In the genomic region with DNA sequence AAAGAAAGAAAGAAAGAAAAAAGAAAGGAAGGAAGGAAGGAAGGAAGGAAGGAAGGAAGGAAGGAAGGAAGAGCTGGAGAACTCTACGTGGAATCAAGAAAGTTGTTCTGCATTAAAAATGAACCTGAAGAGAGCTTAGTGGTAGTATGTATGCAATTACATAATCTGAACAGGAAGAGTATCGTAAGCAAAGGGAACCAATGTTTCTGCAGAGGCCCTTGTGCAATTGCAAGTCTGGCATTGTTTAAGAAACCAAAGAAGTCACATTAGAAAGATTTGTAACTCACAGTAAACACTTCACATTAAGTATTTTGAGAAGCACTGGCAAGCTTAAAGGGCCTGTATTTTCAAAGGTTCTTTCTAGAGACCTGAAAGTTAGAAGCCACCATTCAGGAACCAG, we compare ENCODE assay signal across 39 mouse cellular contexts. TPM values are rescaled to one million over a fixed set of nuclear protein-coding genes. Genes with fewer than 3 reads are reported as not detected.
DNase-seq lines count a peak whose midpoint lies in the region; ATAC-seq and TF ChIP-seq lines count a peak whose summit lies in the region.
"Had no signal": no experiment of that assay in that cellular context is flagged by ENCODE, and none has a peak within 500 bp of the region (broad histone marks: within the 10 kb centered on the region; RNA-seq: fewer than 3 reads in every experiment).

No protein-coding gene starts in this region.

- H3K79me2 ChIP-seq in liver, adult 2 months (ENCODE audit: control insufficient read depth, insufficient read depth, low read length) = no peaks in the 10 kb centered on the region; the same call in 1 of the 2 replicates

- TF ChIP-seq POLR2A in liver, adult 2 months (IDR thresholded peaks at IDR 0.05; ENCODE audit: extremely low read depth, insufficient read depth, low read length) = no peak

- 76% methylated on average over 2 of the region's 2 CpGs for WGBS in liver, adult 2 months

- no peak for TF ChIP-seq CTCF in liver, adult 2 months (IDR thresholded peaks at IDR 0.05; ENCODE audit: low read depth, low read length)

- no peaks in the 10 kb centered on the region for H3K27me3 ChIP-seq in liver, adult 2 months (ENCODE audit: control insufficient read depth, insufficient read depth, low read length)
- H3K27me3 ChIP-seq: heart, embryonic 15.5 days; hindbrain, embryonic 12.5 days; intestine, embryonic 15.5 days; limb, embryonic 13.5 days; liver, embryonic 13.5 days; lung, embryonic 15.5 days; neural tube, embryonic 15.5 days had no signal

- H3K4me1 ChIP-seq in liver, adult 2 months (ENCODE audit: control insufficient read depth, insufficient read depth, low read length) = peaks cover 7% of the 10 kb centered on the region

- ATAC-seq in granulocyte monocyte progenitor cell, adult 5-6 weeks (replicated peaks; ENCODE audit: poor library complexity, severe bottlenecking) = peak; percentile 57
- ATAC-seq in megakaryocyte, adult 5-6 weeks (ENCODE audit: poor library complexity, severe bottlenecking) = peak; percentile 43
- ATAC-seq in erythroid progenitor cell, adult 5-6 weeks (replicated peaks; ENCODE audit: low FRiP score, poor library complexity, severe bottlenecking) = no peak
- ATAC-seq: activated CD4-positive, CD25-positive, alpha-beta regulatory T cell, adult 4 months; forebrain, embryonic 14.5 days; hindbrain, postnatal 0 days; intestine, embryonic 15.5 days had no signal

- DNase-seq in liver, adult 2 months (ENCODE audit: extremely low read depth, low read depth, low spot score) = peak; percentile 15
- no peak for DNase-seq in liver
- peak; percentile 85 for DNase-seq in 416B (ENCODE audit: low read depth)
- DNase-seq in embryo, embryonic 11 days = no peak
- no peak for DNase-seq in frontal cortex, postnatal 25 days (ENCODE audit: low spot score in 2 of 2)
- DNase-seq: adrenal gland, postnatal 10 days; B cell, adult 2 months; cerebellum, adult 18-20 months; cerebellum, postnatal 10 days; kidney, adult 2 months; kidney, postnatal 4 days; liver, embryonic 13.5 days; midbrain, embryonic 14.5 days; retina, postnatal 1 day; right cerebral cortex, postnatal 14 days had no signal

- no peak overlapping the region for H3K27ac ChIP-seq in liver, adult 2 months (replicated peaks; ENCODE audit: insufficient read depth, low read depth, low read length)
- H3K27ac ChIP-seq: heart, embryonic 15.5 days; hindbrain, embryonic 12.5 days; hindbrain, postnatal 0 days; intestine, embryonic 15.5 days; kidney, postnatal 0 days; limb, embryonic 13.5 days; liver, embryonic 13.5 days; lung, embryonic 15.5 days; neural tube, embryonic 15.5 days had no signal

- H3K4me3 ChIP-seq in liver, adult 2 months (ENCODE audit: insufficient read depth, low read depth, low read length) = no peak overlapping the region
- H3K4me3 ChIP-seq: heart, embryonic 15.5 days; hindbrain, embryonic 12.5 days; intestine, embryonic 15.5 days; limb, embryonic 13.5 days; liver, embryonic 13.5 days; lung, embryonic 15.5 days; neural tube, embryonic 15.5 days had no signal

- H3K36me3 ChIP-seq in liver, adult 2 months (ENCODE audit: control insufficient read depth, insufficient read depth, low read length) = peaks cover 1% of the 10 kb centered on the region; the same call in 1 of the 2 replicates

- H3K9ac ChIP-seq in liver, adult 2 months (ENCODE audit: low read depth, low read length) = no peak overlapping the region
- H3K9ac ChIP-seq: heart, embryonic 15.5 days; hindbrain, embryonic 12.5 days; intestine, embryonic 15.5 days; limb, embryonic 13.5 days; liver, embryonic 13.5 days; lung, embryonic 15.5 days; neural tube, embryonic 15.5 days had no signal

RNA-seq across cellular contexts. Expression of gene Flvcr1, which starts 2.8 kb away (rescaled TPM):
- total RNA-seq in liver, adult 2 months (2014; rRNA removed) = 4.0 and 4.1 TPM in 2 replicates
- 2.1 and 2.7 TPM in 2 replicates for polyA plus RNA-seq in liver, adult 2 months (2012; rRNA removed)
- 25.1 and 29.5 TPM in 2 replicates for total RNA-seq in granulocyte monocyte progenitor cell, adult 5-6 weeks (2014; fragmentation: Nextera tagmentation)
- 27.0 and 32.6 TPM in 2 replicates for total RNA-seq in granulocyte monocyte progenitor cell, adult 5-6 weeks (2017)
- 52.7 and 55.5 TPM in 2 replicates for total RNA-seq in megakaryocyte, adult 5-6 weeks (2015)
- 45.4 and 57.0 TPM in 2 replicates for total RNA-seq in megakaryocyte, adult 5-6 weeks (2017)
- total RNA-seq in erythroid progenitor cell, adult 5-6 weeks (2015; ENCODE audit: low replicate concordance) = 5.8 and 7.1 TPM in 2 replicates
- total RNA-seq in erythroid progenitor cell, adult 5-6 weeks (2017; ENCODE audit: low replicate concordance) = 3.6 and 6.7 TPM in 2 replicates

RNA-seq across cellular contexts. Expression of gene Spata45, which starts 13.3 kb away (rescaled TPM):
- not detected in 2 replicates for total RNA-seq in liver, adult 2 months (2014; rRNA removed)
- polyA plus RNA-seq in liver, adult 2 months (2012; rRNA removed) = not detected in 2 replicates
- total RNA-seq in granulocyte monocyte progenitor cell, adult 5-6 weeks (2014; fragmentation: Nextera tagmentation) = not detected in 2 replicates
- not detected in 2 replicates for total RNA-seq in granulocyte monocyte progenitor cell, adult 5-6 weeks (2017)
- not detected in 2 replicates for total RNA-seq in megakaryocyte, adult 5-6 weeks (2015)
- total RNA-seq in megakaryocyte, adult 5-6 weeks (2017) = not detected in 2 replicates
- total RNA-seq in erythroid progenitor cell, adult 5-6 weeks (2015; ENCODE audit: low replicate concordance) = not detected in 2 replicates
- not detected in 2 replicates for total RNA-seq in erythroid progenitor cell, adult 5-6 weeks (2017; ENCODE audit: low replicate concordance)
- total RNA-seq: adrenal gland, postnatal 10 days; gastrocnemius, adult 18-20 months; gastrocnemius, postnatal 4 days; heart, postnatal 25 days; hindbrain, postnatal 0 days; layer of hippocampus, adult 8-10 months; layer of hippocampus, postnatal 25 days; left cerebral cortex, adult 8-10 months; left cerebral cortex, postnatal 36 days had no signal
- polyA plus RNA-seq: activated CD4-positive, CD25-positive, alpha-beta regulatory T cell, adult 4 months; embryonic facial prominence, embryonic 11.5 days; forebrain, embryonic 14.5 days; heart, embryonic 15.5 days; hindbrain, embryonic 12.5 days; hindbrain, postnatal 0 days; intestine, embryonic 15.5 days; kidney, adult 2 months; kidney, postnatal 0 days; limb, embryonic 13.5 days; liver, embryonic 13.5 days; lung, embryonic 15.5 days; midbrain, embryonic 14.5 days; neural tube, embryonic 15.5 days; small intestine, adult 2 months; stomach, embryonic 14.5 days; urinary bladder, adult 2 months had no signal

RNA-seq across cellular contexts. Expression of gene Tatdn3, which starts 39.6 kb away (rescaled TPM):
- total RNA-seq in liver, adult 2 months (2014; rRNA removed) = 9.3 and 16.3 TPM in 2 replicates
- 5.0 and 9.4 TPM in 2 replicates for polyA plus RNA-seq in liver, adult 2 months (2012; rRNA removed)
- 4.0 and 21.4 TPM in 2 replicates for total RNA-seq in granulocyte monocyte progenitor cell, adult 5-6 weeks (2014; fragmentation: Nextera tagmentation)
- 9.3 and 12.5 TPM in 2 replicates for total RNA-seq in granulocyte monocyte progenitor cell, adult 5-6 weeks (2017)
- total RNA-seq in megakaryocyte, adult 5-6 weeks (2015) = 20.0 and 24.7 TPM in 2 replicates
- 9.9 and 11.8 TPM in 2 replicates for total RNA-seq in megakaryocyte, adult 5-6 weeks (2017)
- 6.3 and 24.1 TPM in 2 replicates for total RNA-seq in erythroid progenitor cell, adult 5-6 weeks (2015; ENCODE audit: low replicate concordance)
- 3.9 and 22.1 TPM in 2 replicates for total RNA-seq in erythroid progenitor cell, adult 5-6 weeks (2017; ENCODE audit: low replicate concordance)

RNA-seq across cellular contexts. Expression of gene Nsl1, which starts 39.7 kb away (rescaled TPM):
- 0.34 and 0.46 TPM in 2 replicates for total RNA-seq in liver, adult 2 months (2014; rRNA removed)
- 0.04 and 0.11 TPM in 2 replicates for polyA plus RNA-seq in liver, adult 2 months (2012; rRNA removed)
- total RNA-seq in granulocyte monocyte progenitor cell, adult 5-6 weeks (2014; fragmentation: Nextera tagmentation) = 11.1 and 12.6 TPM in 2 replicates
- total RNA-seq in granulocyte monocyte progenitor cell, adult 5-6 weeks (2017) = 14.1 and 17.6 TPM in 2 replicates
- 7.3 and 8.1 TPM in 2 replicates for total RNA-seq in megakaryocyte, adult 5-6 weeks (2015)
- 19.7 and 22.0 TPM in 2 replicates for total RNA-seq in megakaryocyte, adult 5-6 weeks (2017)
- total RNA-seq in erythroid progenitor cell, adult 5-6 weeks (2015; ENCODE audit: low replicate concordance) = 13.3 and 33.1 TPM in 2 replicates
- total RNA-seq in erythroid progenitor cell, adult 5-6 weeks (2017; ENCODE audit: low replicate concordance) = 24.9 and 26.4 TPM in 2 replicates

RNA-seq across cellular contexts. Expression of gene Vash2, which starts 44.0 kb away (rescaled TPM):
- under 0.01 TPM in 1 of 2 replicates, not detected in the other for total RNA-seq in liver, adult 2 months (2014; rRNA removed)
- polyA plus RNA-seq in liver, adult 2 months (2012; rRNA removed) = not detected in 2 replicates
- 0.64 TPM in 1 of 2 replicates, not detected in the other for total RNA-seq in granulocyte monocyte progenitor cell, adult 5-6 weeks (2014; fragmentation: Nextera tagmentation)
- total RNA-seq in granulocyte monocyte progenitor cell, adult 5-6 weeks (2017) = 0.21 TPM in 1 of 2 replicates, not detected in the other
- not detected in 2 replicates for total RNA-seq in megakaryocyte, adult 5-6 weeks (2015)
- 0.07 TPM in 1 of 2 replicates, not detected in the other for total RNA-seq in megakaryocyte, adult 5-6 weeks (2017)
- not detected in 2 replicates for total RNA-seq in erythroid progenitor cell, adult 5-6 weeks (2015; ENCODE audit: low replicate concordance)
- total RNA-seq in erythroid progenitor cell, adult 5-6 weeks (2017; ENCODE audit: low replicate concordance) = not detected in 2 replicates

Comparison
In these comparisons a context has a peak if more than half of its experiments do, and no peak if none do; other contexts are left out.
1. DNase-seq: peak in liver, adult 2 months (single experiment) and 416B (single experiment); none in liver (single experiment), embryo, embryonic 11 days (single experiment) and frontal cortex, postnatal 25 days (0 of 2).